Mouse (Mus musculus): Measurements from ENCODE around the gene Hlf. TPM values are rescaled to one million over a fixed set of nuclear protein-coding genes. Genes with fewer than 3 reads are reported as not detected.

Hlf gene
- polyA plus RNA-seq, 1 experiment from 2014 or later, result 3.3 TPM

GRCm38 (mm10) chr11:90294622-90295021 is 96.1 kb downstream of the Hlf start:
- no peak for ATAC-seq (ENCODE audit: extremely low read depth, insufficient number of reproducible peaks, low FRiP score, low TSS enrichment)
- H3K36me3 ChIP-seq, result no peaks in the 10 kb centered on the region
- H3K4me2 ChIP-seq, result no peak overlapping the region
- H3K4me1 ChIP-seq, result no peaks in the 10 kb centered on the region
- no peak overlapping the region for H3K4me3 ChIP-seq
- no peaks in the 10 kb centered on the region for H3K9me3 ChIP-seq
- H3K27me3 ChIP-seq (replicated peaks), result no peaks in the 10 kb centered on the region; the same call in 1 of the 2 replicates
- WGBS, result 83% methylated on average over 2 of the region's 2 CpGs
- H3K27ac ChIP-seq (replicated peaks), result no peak overlapping the region
- H3K9ac ChIP-seq, result no peak overlapping the region

- H3K9ac ChIP-seq, result no peak overlapping the region
- H3K36me3 ChIP-seq, result no peaks in the 10 kb centered on the region
- H3K9me3 ChIP-seq, result no peaks in the 10 kb centered on the region
- H3K4me1 ChIP-seq, result no peaks in the 10 kb centered on the region
- ATAC-seq (ENCODE audit: extremely low read depth, insufficient number of reproducible peaks, low FRiP score, low TSS enrichment), result no peak
- H3K4me3 ChIP-seq, result no peak overlapping the region
- no peak overlapping the region for H3K4me2 ChIP-seq
- H3K27me3 ChIP-seq (replicated peaks), result no peaks in the 10 kb centered on the region; the same call in 1 of the 2 replicates
- no peak overlapping the region for H3K27ac ChIP-seq (replicated peaks)
Measured at GRCm38 (mm10) chr11:90292766-90293165, 97.9 kb downstream of the Hlf start.

- Histone ChIP-seq H3K4me3 (no peak overlapping the region), H3K4me1 (no peaks in the 10 kb centered on the region), H3K36me3 (no peaks in the 10 kb centered on the region), H3K4me2 (no peak overlapping the region), H3K27me3 (replicated peaks) (no peaks in the 10 kb centered on the region; the same call in 1 of the 2 replicates), H3K27ac (replicated peaks) (no peak overlapping the region), H3K9me3 (no peaks in the 10 kb centered on the region), H3K9ac (no peak overlapping the region)
- WGBS, result 69% methylated on average over 4 of the region's 4 CpGs
- ATAC-seq (ENCODE audit: extremely low read depth, insufficient number of reproducible peaks, low FRiP score, low TSS enrichment), result no peak
Measured at GRCm38 (mm10) chr11:90291156-90291555, 99.5 kb downstream of the Hlf start.

- no peak overlapping the region for H3K4me2 ChIP-seq
- no peak overlapping the region for H3K9ac ChIP-seq
- no peaks in the 10 kb centered on the region for H3K4me1 ChIP-seq
- H3K27ac ChIP-seq (replicated peaks), result no peak overlapping the region
- no peaks in the 10 kb centered on the region; the same call in 1 of the 2 replicates for H3K27me3 ChIP-seq (replicated peaks)
- WGBS, result 66% methylated on average over 6 of the region's 6 CpGs
- ATAC-seq (ENCODE audit: extremely low read depth, insufficient number of reproducible peaks, low FRiP score, low TSS enrichment), result no peak
- H3K9me3 ChIP-seq, result no peaks in the 10 kb centered on the region
- H3K4me3 ChIP-seq, result no peak overlapping the region
- H3K36me3 ChIP-seq, result no peaks in the 10 kb centered on the region
Measured at GRCm38 (mm10) chr11:90286550-90287154, 104.0 kb downstream of the Hlf start.

Other genes starting within 250 kb of the Hlf start
- 42.2 and 52.1 TPM in 2 replicates for gene Gm45716, start 203.2 kb downstream of the Hlf start, polyA plus RNA-seq (2015; fragmentation: Nextera tagmentation; extraction: Ambion mirVana)
- 84.1 and 99.1 TPM in 2 replicates for gene Mmd, start 141.4 kb downstream of the Hlf start, polyA plus RNA-seq (2015; fragmentation: Nextera tagmentation; extraction: Ambion mirVana)
- gene Stxbp4, start 247.2 kb upstream of the Hlf start, polyA plus RNA-seq (2015; fragmentation: Nextera tagmentation; extraction: Ambion mirVana), result 12.0 and 12.4 TPM in 2 replicates
- 33.5 and 37.1 TPM in 2 replicates for gene Cox11, start 247.3 kb upstream of the Hlf start, polyA plus RNA-seq (2015; fragmentation: Nextera tagmentation; extraction: Ambion mirVana)

All from heart, embryonic 13.5 days (tissue).